Mouse (Mus musculus) heart, postnatal 0 days (tissue): ENCODE data around the gene Inpp5e. TPM values are rescaled to one million over a fixed set of nuclear protein-coding genes. Genes with fewer than 3 reads are reported as not detected.

ENCODE experiments used
- ATAC-seq: fragments of 200-750 bp; cut with Nextera tagmentation; 2 replicates; pipeline ENCODE4 v1.8.0; 2017; ENCODE audit warnings: low read depth, moderate number of reproducible peaks, moderate library complexity; ENCODE audit not compliant: insufficient read depth
- DNase-seq: peaks from one replicate; pipeline ENCODE4 v3.0.0-alpha.2; 2016; ENCODE audit warnings: low spot score
- H3K27ac ChIP-seq: fragments of 300-500 bp; sonication (generic); 2 replicates; pipeline ENCODE4 v1.5.1; 2014; ENCODE audit warnings: low read depth, mild to moderate bottlenecking
- H3K27me3 ChIP-seq: fragments of 300-500 bp; sonication (generic); 2 replicates; pipeline ENCODE4 v1.6.1; 2014; ENCODE audit warnings: low read length, mixed read lengths; ENCODE audit not compliant: control insufficient read depth, insufficient read depth
- H3K36me3 ChIP-seq: fragments of 300-500 bp; sonication (generic); replicated peaks from 2 replicates; pipeline ENCODE4 v1.6.1; 2014; ENCODE audit warnings: low read length, mixed read lengths; ENCODE audit not compliant: control insufficient read depth, insufficient read depth
- H3K4me1 ChIP-seq: fragments of 300-500 bp; sonication (generic); 2 replicates; pipeline ENCODE4 v1.6.1; 2014; ENCODE audit warnings: antibody characterized with exemption; ENCODE audit not compliant: control insufficient read depth, insufficient read depth
- H3K4me2 ChIP-seq: fragments of 300-500 bp; sonication (generic); 2 replicates; pipeline ENCODE4 v1.6.1; 2014; ENCODE audit warnings: low read depth, mild to moderate bottlenecking, low read length, moderate library complexity
- H3K4me3 ChIP-seq: fragments of 300-500 bp; sonication (generic); 2 replicates; pipeline ENCODE4 v1.5.1; 2014; ENCODE audit warnings: low read depth, low read length
- H3K9ac ChIP-seq: fragments of 300-500 bp; sonication (generic); replicated peaks from 2 replicates; pipeline ENCODE4 v1.6.1; 2014; ENCODE audit warnings: low read depth, low read length, mixed read lengths
- H3K9me3 ChIP-seq: fragments of 300-500 bp; sonication (generic); replicated peaks from 2 replicates; pipeline ENCODE4 v1.6.1; 2016; ENCODE audit warnings: low read length; ENCODE audit not compliant: control insufficient read depth
- CTCF ChIP-seq: IDR thresholded peaks from 2 replicates; pipeline ENCODE4 v1.5.1; 2016; ENCODE audit warnings: antibody characterized with exemption, control low read depth, low read depth
- EP300 ChIP-seq: IDR thresholded peaks from 2 replicates; pipeline ENCODE4 v1.6.1; 2016; ENCODE audit warnings: antibody characterized with exemption, low read depth
- WGBS: fragments of 180-500 bp; shearing (Covaris S2); extraction: QIAGEN DNeasy Blood & Tissue Kit; methylation state at CpG from one replicate; pipeline ENCODE4 v1.1.7; 2014; 5-methylcytosine and 5-hydroxymethylcytosine counted together
- polyA plus RNA-seq: library from polyadenylated mRNA; unstranded; fragments of >200 nt; fragmentation: Nextera tagmentation; extraction: Ambion mirVana; gene quantifications from 2 replicates; pipeline ENCODE4 v1.2.1, GENCODE M21; 2015
- total RNA-seq: library from RNA; depleted of rRNA; stranded (reverse); fragments of >200 nt; gene quantifications from 2 replicates; pipeline ENCODE4 v1.2.3, GENCODE M21; 2014; ENCODE audit warnings: low replicate concordance; rRNA removed

Inpp5e gene
- total and polyA plus RNA-seq, 2 experiments from 2014 or later: 10.2 to 16.7 TPM

DNA sequence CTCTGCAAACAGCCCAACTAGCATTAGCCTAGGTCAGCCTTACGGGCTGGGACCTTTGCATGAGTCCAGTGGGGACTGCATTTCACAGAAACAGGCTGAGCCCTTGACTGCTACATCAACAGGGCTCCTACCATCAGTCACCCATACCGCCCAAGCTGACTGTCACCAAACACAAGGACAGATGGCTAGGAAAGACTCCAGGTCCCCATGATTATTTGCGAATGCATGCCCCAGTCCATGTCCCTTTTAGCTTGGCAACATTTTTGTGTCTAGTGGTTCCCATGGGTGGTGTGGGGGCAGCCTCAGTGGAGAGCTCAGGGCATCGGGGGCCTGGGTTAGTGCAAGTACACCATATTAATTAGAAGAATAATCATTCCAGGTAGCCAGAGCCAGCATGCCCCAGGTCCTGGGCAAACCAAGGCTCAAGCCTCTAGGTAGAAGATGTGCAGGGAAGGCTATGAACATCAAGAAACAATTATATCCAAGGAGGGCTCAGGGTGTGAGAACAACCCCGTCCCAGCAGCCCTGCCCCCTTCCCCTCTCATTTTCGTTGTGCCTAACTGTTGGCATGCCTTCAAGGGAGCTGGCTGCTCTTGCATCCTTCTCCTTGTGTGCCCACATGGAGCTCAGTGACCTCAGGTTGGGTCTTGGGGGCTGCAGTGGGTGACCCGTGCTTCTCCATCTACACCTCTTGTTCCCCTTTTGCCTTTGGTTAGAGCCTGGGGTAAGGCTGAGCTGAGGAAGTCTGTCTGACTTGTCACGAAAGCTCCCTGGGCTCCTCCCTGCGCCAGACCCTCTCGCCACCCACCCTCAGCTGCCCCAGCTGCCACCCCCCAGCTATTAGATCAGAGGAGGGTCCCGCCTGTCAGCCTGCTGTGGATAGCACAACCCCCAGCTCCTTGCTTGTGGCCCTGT, 55.7 kb downstream of the Inpp5e start:
- H3K4me1 ChIP-seq: peaks cover 15% of the 10 kb centered on the region
- H3K27ac ChIP-seq: no peak overlapping the region
- ATAC-seq (no peak), DNase-seq (no peak)
- H3K27me3 ChIP-seq: no peaks in the 10 kb centered on the region
- TF ChIP-seq EP300: no peak
- H3K4me2 ChIP-seq: no peak overlapping the region; the same call in 1 of the 2 replicates
- H3K36me3 ChIP-seq: peaks cover 17% of the 10 kb centered on the region
- no peak overlapping the region for H3K4me3 ChIP-seq
- H3K9ac ChIP-seq: peak overlapping the region; percentile 88; the same call in 1 of the 2 replicates
- WGBS: 89% methylated on average over 11 of the region's 11 CpGs
- H3K9me3 ChIP-seq: no peaks in the 10 kb centered on the region

DNA sequence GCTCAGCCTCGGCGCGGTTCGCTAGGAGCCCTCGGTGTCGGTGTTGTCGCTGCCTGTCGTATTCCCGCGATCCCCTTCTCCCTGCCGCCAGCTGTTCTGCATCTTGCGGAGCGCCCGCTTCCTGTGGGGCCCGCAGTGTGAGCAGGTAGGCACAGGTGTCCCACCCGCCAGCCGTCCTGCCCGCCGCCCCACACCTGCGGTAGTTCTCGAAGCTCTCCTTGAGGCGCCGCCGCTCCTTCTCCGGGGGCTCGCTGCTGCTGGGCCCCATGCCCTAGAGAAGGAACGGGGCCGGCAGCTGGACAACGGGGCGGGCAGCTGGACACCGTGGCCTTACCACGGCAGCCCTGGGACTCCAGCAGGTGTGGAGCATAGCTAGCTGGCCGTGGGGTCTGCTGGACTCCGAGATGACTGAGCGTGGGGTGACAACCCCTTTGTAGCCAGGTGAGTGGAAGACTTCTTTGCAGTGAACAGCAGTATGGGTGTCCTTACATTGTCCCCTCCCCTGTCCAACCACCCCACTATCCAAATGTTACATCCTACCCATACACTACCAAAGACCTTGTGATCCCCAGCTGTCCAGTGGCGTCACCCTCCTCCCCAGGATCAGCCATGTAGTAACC, 56.6 kb downstream of the Inpp5e start:
- Histone ChIP-seq H3K27ac (peak overlapping the region; percentile 8; the same call in 1 of the 2 replicates), H3K27me3 (no peaks in the 10 kb centered on the region), H3K9me3 (no peaks in the 10 kb centered on the region), H3K4me3 (peak overlapping the region; percentile 76), H3K9ac (peak overlapping the region; percentile 88), H3K36me3 (peaks cover 25% of the 10 kb centered on the region), H3K4me1 (peaks cover 21% of the 10 kb centered on the region), H3K4me2 (peak overlapping the region; percentile 100)
- no peak for DNase-seq
- no peak; the same call in 1 of the 2 replicates for ATAC-seq
- TF ChIP-seq EP300 (no peak), CTCF (no peak)
- 3% methylated on average over 36 of the region's 36 CpGs for WGBS

DNA sequence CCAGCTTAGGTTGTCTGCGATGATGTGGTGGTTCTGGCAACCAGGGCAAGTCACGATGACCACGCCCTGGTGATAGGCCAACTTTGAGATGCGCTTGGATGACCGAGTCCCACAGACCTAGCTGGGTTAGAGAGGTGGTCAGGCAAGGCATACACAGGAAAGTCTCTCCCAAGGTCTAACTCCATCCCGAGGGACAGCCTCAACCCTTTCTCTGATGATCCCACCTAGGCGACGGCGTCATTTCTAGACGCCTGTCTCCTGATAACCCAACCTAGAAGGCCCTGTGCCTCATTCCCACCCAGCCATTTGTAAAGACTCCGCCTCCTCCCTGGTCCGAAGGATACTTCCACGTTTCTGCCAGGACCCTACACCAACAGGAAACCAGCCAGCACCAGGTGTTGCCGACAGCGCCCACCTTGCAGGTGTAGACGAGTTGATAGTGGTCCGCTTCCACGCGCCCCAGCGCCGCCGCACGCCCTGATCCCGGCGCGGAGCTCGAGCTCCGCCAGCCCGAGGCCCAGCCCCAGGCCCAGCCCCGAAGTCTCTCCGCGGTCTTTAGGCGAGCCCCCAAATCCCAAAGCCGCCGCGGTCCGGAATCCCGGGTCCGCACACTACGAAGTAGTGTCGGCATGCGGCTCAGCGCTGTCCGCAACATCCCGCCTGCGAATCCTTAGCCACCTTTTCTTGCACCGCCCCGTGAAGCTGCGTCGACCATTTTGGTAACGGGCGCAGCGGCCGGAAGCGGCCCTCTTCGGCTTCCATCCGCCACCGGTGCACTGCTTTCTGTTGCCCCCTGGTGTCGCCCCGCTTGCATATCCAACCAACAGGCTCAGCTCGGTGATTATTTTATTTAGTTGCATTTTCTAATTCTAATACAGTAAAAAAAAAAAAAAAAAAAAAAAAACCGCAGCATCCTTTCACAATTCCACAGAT, 57.4 kb downstream of the Inpp5e start, which contains the start of gene Dnlz:
Dnlz (minus strand) TSS at position 753 of the 933 bp plus-strand sequence.
- Histone ChIP-seq H3K9me3 (no peaks in the 10 kb centered on the region), H3K9ac (peak within 1 kb of the TSS; percentile 88), H3K27ac (peak within 1 kb of the TSS; percentile 74), H3K4me2 (peak within 1 kb of the TSS; percentile 100), H3K4me1 (peaks cover 21% of the 10 kb centered on the region), H3K27me3 (no peaks in the 10 kb centered on the region), H3K36me3 (peaks cover 33% of the 10 kb centered on the region), H3K4me3 (peak within 1 kb of the TSS; percentile 76)
- TF ChIP-seq CTCF (peak; percentile 73), EP300 (peak; percentile 60; the same call in 1 of the 2 replicates)
- peak; percentile 95 for DNase-seq
- 2% methylated on average over 62 of the region's 62 CpGs for WGBS
- peak; percentile 78 for ATAC-seq

DNA sequence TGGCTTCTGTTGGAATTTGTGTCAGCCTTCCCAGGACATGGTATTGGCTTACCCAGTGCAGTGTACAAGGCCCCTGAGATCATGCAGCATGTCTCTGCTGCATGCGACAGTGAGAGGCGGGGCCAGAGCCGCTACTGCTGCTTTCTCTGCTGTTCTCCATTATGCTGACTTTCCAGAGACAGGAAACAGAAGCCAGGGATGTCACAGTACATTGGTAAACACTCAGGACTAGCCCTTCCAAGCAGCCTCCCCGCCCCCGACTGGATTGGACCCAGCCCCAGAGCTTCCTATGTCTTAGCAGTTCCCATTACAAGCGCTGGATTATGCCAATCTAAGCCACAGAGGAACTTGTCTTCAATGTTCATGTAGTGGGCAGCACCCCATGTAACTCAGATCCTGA, 60.8 kb downstream of the Inpp5e start:
- peak; percentile 51 for DNase-seq
- H3K36me3 ChIP-seq: peaks cover 67% of the 10 kb centered on the region
- H3K9me3 ChIP-seq: no peaks in the 10 kb centered on the region
- ATAC-seq: peak; percentile 31
- H3K4me2 ChIP-seq: no peak overlapping the region
- H3K4me1 ChIP-seq: peaks cover 24% of the 10 kb centered on the region
- no peaks in the 10 kb centered on the region for H3K27me3 ChIP-seq
- H3K4me3 ChIP-seq: no peak overlapping the region
- TF ChIP-seq CTCF (no peak), EP300 (no peak)
- peak overlapping the region; percentile 48 for H3K27ac ChIP-seq
- no peak overlapping the region for H3K9ac ChIP-seq
- 48% methylated on average over 6 of the region's 6 CpGs for WGBS

Other genes starting within 250 kb of the Inpp5e start
- not detected in 2 replicates for gene Lhx3, start 200.9 kb downstream of the Inpp5e start, total RNA-seq
- not detected in 2 replicates for gene Lhx3, start 200.9 kb downstream of the Inpp5e start, polyA plus RNA-seq
- gene Qsox2, start 171.7 kb downstream of the Inpp5e start, total RNA-seq: 8.5 and 15.3 TPM in 2 replicates
- gene Qsox2, start 171.7 kb downstream of the Inpp5e start, polyA plus RNA-seq: 7.5 and 8.2 TPM in 2 replicates
- 0.61 and 0.97 TPM in 2 replicates for gene Ccdc187, start 114.6 kb downstream of the Inpp5e start, total RNA-seq
- 0.04 TPM in 2 replicates for gene Ccdc187, start 114.6 kb downstream of the Inpp5e start, polyA plus RNA-seq
- 577 and 610 TPM in 2 replicates for gene Gpsm1, start 93.7 kb downstream of the Inpp5e start, total RNA-seq
- 146 and 148 TPM in 2 replicates for gene Gpsm1, start 93.7 kb downstream of the Inpp5e start, polyA plus RNA-seq
- gene Dnlz, start 57.1 kb downstream of the Inpp5e start, total RNA-seq: 20.2 and 23.0 TPM in 2 replicates
- 17.0 and 18.6 TPM in 2 replicates for gene Dnlz, start 57.1 kb downstream of the Inpp5e start, polyA plus RNA-seq
- gene Card9, start 48.3 kb downstream of the Inpp5e start, total RNA-seq: 1.5 TPM in 1 of 2 replicates, not detected in the other
- 0.18 and 0.31 TPM in 2 replicates for gene Card9, start 48.3 kb downstream of the Inpp5e start, polyA plus RNA-seq
- gene Snapc4, start 28.6 kb downstream of the Inpp5e start, total RNA-seq: 9.6 and 24.1 TPM in 2 replicates
- 7.8 and 8.1 TPM in 2 replicates for gene Snapc4, start 28.6 kb downstream of the Inpp5e start, polyA plus RNA-seq
- 57.4 and 67.4 TPM in 2 replicates for gene Entr1, start 19.9 kb downstream of the Inpp5e start, total RNA-seq
- gene Entr1, start 19.9 kb downstream of the Inpp5e start, polyA plus RNA-seq: 56.4 and 57.2 TPM in 2 replicates
- 52.5 and 102 TPM in 2 replicates for gene Pmpca, start 19.9 kb downstream of the Inpp5e start, total RNA-seq
- gene Pmpca, start 19.9 kb downstream of the Inpp5e start, polyA plus RNA-seq: 91.1 and 99.2 TPM in 2 replicates
- 48.3 and 49.0 TPM in 2 replicates for gene Sec16a, start 36.0 kb upstream of the Inpp5e start, total RNA-seq
- gene Sec16a, start 36.0 kb upstream of the Inpp5e start, polyA plus RNA-seq: 7.1 and 7.5 TPM in 2 replicates
- gene Notch1, start 107.5 kb upstream of the Inpp5e start, total RNA-seq: 54.0 and 63.3 TPM in 2 replicates
- gene Notch1, start 107.5 kb upstream of the Inpp5e start, polyA plus RNA-seq: 4.9 and 5.7 TPM in 2 replicates
- gene Egfl7, start 170.8 kb upstream of the Inpp5e start, total RNA-seq: 375 and 401 TPM in 2 replicates
- 158 and 159 TPM in 2 replicates for gene Egfl7, start 170.8 kb upstream of the Inpp5e start, polyA plus RNA-seq
- not detected in 2 replicates for gene Gm20532, start 177.4 kb upstream of the Inpp5e start, total RNA-seq
- gene Gm20532, start 177.4 kb upstream of the Inpp5e start, polyA plus RNA-seq: not detected in 2 replicates
- 41.0 and 49.3 TPM in 2 replicates for gene Agpat2, start 195.2 kb upstream of the Inpp5e start, total RNA-seq
- gene Agpat2, start 195.2 kb upstream of the Inpp5e start, polyA plus RNA-seq: 23.9 and 24.1 TPM in 2 replicates
- 16.5 and 23.2 TPM in 2 replicates for gene Fam69b, start 219.3 kb upstream of the Inpp5e start, total RNA-seq
- 7.7 and 9.7 TPM in 2 replicates for gene Fam69b, start 219.3 kb upstream of the Inpp5e start, polyA plus RNA-seq